Mouse (Mus musculus) kidney, postnatal 25 days (tissue): ENCODE data around the gene Oosp2.

Experiments
- DNase-seq, 2 experiments: peaks; one replicate each; pipeline ENCODE4 v3.0.0; 2021; ENCODE audit warnings: mixed read lengths in 2 of 2

Oosp2 gene

DNA sequence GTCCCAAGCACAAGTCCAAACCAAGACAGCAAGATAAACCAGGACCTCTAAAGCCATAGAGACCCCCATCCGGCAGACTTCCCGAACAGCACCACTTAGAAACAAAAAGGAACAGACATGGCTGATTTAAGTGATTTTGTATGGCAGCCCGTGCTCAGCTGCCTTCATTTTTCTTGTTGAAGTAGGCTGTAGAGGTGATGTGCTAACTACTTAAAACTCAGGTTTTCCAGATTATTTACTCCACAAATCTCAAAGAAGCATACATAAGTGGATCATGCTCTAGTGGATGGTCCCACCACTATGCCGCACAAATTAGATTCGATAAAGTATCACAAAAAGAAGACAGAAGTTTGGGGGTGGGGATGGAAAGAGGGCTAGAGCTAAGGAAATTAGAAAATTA, at the start of gene Oosp2:
TSS of gene Oosp2 (minus strand) at position 101 of the 400 bp plus-strand sequence.
- DNase-seq = no peak

GRCm38 (mm10) chr19:11698342-11698741, 38.0 kb upstream of the Oosp2 start:
- no peak for DNase-seq

DNA sequence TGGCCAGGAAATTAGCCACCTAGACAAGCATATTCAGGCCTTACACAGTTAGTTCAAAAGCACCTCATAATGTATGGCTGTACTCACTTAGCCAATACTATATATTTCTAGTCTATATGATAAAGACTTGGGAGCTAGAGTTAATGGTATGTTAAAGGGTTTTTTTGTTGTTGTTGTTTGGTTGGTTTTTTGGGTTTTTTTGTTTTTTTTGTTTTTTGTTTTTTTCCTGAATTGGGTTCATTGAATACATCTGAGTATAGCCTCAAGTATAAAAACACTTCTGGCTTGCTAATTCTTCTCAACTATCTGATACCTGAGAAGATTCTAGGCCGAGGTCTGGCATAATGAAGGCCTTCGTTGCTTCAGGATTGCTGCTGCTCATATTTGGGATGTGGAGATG, 36.4 kb upstream of the Oosp2 start, which contains the start of gene Oosp3:
TSS of gene Oosp3 (plus strand) at position 301 of the 400 bp plus-strand sequence.
- no peak for DNase-seq

GRCm38 (mm10) chr19:11691454-11691853, 31.1 kb upstream of the Oosp2 start:
- no peak for DNase-seq

GRCm38 (mm10) chr19:11690839-11691238, 30.5 kb upstream of the Oosp2 start, which contains the start of gene Oosp1:
Gene Oosp1, minus strand, starts transcription at chr19:11691150.
- DNase-seq = no peak

DNA sequence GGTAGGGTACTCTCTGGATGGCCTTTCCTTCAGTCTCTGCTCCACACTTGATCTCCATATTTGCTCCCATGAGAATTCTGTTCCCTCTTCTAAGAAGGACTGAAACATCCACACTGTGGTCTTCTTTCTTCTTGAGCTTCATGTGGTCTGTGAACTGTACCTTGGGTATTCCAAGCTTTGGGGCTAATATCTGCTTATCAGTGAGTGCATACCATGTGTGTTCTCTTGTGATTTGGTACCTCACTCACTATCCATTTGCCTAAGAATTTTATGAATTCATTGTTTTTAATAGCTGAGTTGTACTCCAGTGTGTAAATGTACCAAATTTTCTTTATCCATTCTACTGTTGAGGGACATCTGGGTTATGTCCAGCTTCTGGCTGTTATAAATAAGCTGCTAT, 1.2 kb upstream of the Oosp2 start:
- no peak for DNase-seq

DNA sequence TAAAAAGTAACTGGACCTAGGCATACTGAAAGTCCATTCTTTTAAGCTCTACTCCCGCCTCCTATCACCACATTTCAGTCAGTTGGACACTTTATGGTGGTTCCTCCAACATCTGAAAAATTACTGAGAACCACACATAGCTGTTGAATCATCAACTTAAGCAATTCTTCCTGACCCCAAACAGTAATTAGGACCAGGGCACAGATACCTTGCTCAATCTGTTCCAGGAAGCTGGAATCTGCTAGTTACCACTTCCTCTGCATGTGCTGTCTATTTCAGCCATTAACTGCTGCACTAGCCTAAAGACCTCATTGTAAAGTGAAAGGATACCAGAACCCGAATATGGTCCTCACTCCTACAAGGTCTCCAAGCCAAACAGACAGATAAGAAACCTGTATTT, 1.2 kb downstream of the Oosp2 start:
- DNase-seq = no peak

DNA sequence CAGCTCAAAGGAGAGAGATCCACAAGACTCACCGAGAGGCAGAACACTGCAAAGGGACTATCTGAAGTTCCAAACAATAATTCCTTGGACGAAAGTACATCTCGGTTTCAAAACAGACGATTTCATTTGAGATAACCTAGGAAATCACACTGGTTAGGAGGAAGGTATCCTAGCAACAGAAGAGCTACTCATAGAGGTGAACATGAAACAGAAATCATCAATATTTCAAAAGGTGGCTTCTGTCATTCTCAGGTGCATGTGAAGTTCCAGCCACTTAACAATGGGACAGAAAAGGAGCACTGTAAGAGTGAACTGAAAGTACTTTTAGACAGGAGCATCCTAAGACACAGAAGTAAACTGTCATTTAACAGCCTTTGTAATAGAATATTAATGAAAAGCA, 10.8 kb downstream of the Oosp2 start:
- no peak for DNase-seq

- no peak for DNase-seq
Observed at GRCm38 (mm10) chr19:11646166-11646565, 14.2 kb downstream of the Oosp2 start.

- no peak for DNase-seq
Observed at GRCm38 (mm10) chr19:11640732-11641131, 19.6 kb downstream of the Oosp2 start, which contains the start of gene Ms4a3. Gene Ms4a3, minus strand, starts transcription at chr19:11640851.

DNA sequence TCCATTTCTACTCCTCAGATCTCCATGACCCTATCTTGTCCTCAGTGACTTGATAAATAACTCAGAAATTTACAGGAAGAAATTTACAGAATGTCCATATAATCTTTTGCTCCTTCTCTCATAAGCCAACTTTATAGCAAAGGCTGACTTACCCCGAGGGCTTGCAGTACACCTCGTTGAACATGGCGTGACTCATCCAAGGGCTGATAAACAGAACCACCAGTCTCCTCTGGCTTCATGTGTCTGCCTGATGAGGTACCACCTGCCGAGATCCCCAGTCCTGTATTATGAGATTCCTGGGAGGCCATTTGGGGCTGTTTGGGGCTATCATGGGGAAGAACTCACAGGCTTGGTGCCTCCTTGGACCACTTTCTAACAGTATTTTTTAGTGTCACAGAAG, 21.3 kb downstream of the Oosp2 start:
- DNase-seq = no peak

- DNase-seq = no peak
Observed at GRCm38 (mm10) chr19:11635572-11635971, 24.8 kb downstream of the Oosp2 start.

DNA sequence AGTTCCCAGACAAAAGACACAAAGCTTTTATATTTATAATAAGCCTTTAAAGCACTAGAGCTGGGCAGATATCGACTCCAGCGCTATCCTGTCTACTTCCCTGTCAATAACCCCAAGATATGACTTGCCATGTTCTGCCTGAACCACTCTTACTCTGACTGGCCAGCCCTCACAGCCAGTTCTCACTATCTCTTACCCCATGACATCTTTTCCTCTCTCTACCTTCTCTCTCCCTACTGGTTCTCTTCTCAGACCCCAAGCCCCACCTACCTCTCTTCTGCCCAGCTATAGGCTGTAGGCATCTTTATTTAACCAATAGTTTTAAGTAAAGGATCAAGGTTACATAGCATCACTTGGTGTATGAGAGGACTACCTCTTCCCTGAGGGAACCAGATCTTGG, 26.0 kb downstream of the Oosp2 start:
- no peak for DNase-seq

DNA sequence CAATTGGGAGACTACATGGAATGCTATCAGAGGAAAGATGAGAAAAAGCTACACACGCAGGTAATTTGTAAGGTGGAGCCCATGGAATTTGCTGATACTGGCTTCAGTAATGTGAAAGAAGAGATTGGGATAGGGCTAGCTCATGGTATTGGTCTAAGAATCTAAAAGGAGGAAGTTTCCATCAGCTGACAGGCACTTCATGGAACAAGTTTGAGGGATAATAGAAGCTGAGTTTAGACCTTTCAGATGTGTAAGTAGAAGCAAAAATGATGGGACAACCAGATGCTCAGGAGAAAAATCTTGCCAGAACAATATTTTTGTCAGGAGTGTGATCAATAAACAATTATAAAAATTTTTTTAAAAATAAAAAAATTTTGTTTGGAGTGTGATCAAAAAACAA, 26.6 kb downstream of the Oosp2 start:
- DNase-seq = no peak

GRCm38 (mm10) chr19:11625231-11625630, 35.1 kb downstream of the Oosp2 start:
- DNase-seq = no peak

- DNase-seq = no peak
Observed at GRCm38 (mm10) chr19:11624800-11625199, 35.6 kb downstream of the Oosp2 start.

DNA sequence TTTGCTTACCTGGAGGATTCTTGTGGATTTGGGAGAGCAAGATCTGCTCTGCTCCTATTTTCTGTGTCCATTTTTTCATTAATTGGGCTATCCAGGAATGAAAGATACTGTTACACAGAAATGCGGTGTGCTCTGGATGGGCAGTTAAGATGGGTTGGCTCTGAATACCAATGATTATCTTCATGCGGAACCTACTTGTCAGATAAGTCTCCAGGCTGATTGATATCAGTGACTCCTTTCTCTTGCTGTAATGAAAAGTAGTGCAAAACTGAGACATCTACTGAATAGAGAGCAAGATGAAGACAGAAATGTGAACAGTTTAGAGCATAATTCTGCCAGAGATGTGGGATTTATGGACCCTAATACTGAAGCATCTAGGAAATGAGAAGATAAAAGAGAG, 36.8 kb downstream of the Oosp2 start, which contains the start of gene Ms4a2:
TSS of gene Ms4a2 (minus strand) at position 169 of the 400 bp plus-strand sequence.
- DNase-seq = no peak

- DNase-seq = no peak
Observed at GRCm38 (mm10) chr19:11617983-11618382, 42.4 kb downstream of the Oosp2 start.

DNA sequence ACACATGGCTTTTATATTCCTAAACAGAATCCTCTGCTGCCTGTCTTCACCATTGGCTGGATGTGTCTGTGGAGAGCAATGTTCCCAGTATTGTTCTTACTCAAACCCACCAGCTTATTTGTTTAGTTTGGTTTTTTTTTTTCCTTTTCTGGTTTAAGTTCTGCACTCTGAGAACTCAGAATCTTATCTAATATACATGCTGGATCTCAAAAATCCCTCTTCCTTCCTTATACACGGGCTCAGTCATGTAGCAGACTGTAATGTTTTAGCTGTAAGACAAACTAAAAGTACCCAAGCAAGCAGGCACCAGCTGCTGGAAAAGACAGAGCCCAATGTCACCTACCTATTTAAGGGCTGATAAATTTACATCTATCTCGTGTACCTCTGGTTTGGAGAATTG, 45.6 kb downstream of the Oosp2 start:
- no peak for DNase-seq

DNA sequence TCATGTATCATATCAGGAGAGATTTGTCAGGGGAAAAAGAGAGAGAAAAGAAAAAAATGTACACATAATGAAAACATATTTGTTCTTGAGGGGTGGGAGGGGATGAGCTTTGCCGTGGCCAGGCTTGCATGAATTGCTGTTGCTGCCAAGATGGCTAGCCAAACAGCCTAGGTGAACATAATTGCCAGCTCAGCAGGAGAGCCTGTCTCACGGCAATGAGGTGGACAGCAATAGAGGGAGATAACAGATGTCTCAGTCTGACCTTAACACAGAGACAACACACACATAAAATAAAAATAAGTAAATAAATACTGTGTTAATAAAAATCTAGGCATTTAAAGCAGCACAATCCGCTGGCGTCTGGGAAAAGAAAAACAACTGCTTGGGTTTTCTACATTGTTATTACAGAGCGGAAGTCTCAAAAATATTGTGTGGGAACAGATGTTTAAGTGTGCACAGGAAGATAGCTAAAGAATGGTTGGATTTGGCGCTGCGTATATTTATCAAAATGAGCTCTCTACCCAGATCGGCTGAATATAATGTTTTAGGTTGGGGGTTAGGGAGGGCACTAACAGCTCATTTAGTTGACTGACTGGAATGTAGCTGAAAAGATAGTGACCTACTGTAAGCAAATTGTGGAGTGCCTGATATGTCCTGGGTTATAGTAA, 46.4 kb downstream of the Oosp2 start:
- DNase-seq = no peak

- no peak for DNase-seq
Observed at GRCm38 (mm10) chr19:11613084-11613483, 47.3 kb downstream of the Oosp2 start.

GRCm38 (mm10) chr19:11612293-11612692, 48.1 kb downstream of the Oosp2 start:
- DNase-seq = no peak

- DNase-seq = peak in 1 of 2 experiments; percentile 4
Observed at GRCm38 (mm10) chr19:11611541-11611945, 48.8 kb downstream of the Oosp2 start.

- DNase-seq = peak in 1 of 2 experiments; percentile 46
Observed at GRCm38 (mm10) chr19:11608172-11608571, 52.2 kb downstream of the Oosp2 start.

- no peak for DNase-seq
Observed at GRCm38 (mm10) chr19:11604603-11605002, 55.8 kb downstream of the Oosp2 start, which contains the start of gene Ms4a6d. Gene Ms4a6d, minus strand, starts transcription at chr19:11604849.
